Mouse (Mus musculus) 3134 (cell line): Measurements from ENCODE around the gene Lyg2.

ENCODE experiments used
- DNase-seq: peaks from one replicate; pipeline ENCODE4 v3.0.0-alpha.2; 2011; ENCODE audit warnings: low spot score; ENCODE audit not compliant: insufficient read length; ENCODE audit errors: extremely low read depth

Gene Lyg2

DNA sequence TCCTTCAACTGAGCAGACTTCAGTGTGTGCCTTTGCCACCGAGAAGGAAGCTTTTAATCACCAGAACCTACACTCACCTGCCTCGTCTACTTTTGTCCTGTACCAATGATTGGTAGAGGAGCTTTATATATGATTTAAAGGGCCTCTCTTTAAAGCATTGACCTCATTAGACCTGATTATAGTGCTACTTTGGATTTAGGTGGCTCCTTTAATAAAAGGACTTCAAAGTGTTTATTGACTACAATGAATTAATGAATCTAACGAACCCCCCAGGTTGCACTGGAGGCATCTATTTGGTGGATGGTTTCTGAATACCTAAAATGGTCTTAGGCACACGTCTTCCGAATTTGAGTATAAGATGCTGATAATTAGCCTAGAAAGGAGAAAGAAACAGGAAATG lies at the start of gene Lyg2:
Gene Lyg2, minus strand, starts transcription at position 101 of the 400 bp plus-strand sequence.
- no peak for DNase-seq

DNA sequence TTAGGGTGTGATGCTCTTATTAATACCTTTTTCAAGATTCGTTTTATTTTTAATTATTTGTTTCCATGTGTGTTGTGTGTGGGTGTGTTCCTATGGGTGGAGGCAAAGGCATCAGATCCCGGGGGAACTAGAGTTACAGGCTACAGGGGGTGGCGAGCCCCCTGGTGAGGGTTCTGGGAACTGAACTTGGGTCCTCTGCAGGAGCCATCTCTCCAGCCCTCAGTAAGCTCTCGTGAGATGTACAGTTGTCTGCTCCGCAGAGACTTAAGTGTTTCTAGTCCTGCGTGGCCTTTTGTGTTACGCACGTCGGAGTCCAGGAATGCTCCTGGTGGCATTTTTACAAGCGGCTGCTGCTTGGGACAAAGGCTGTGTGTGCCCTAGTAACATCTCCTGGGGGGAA lies 49.3 kb upstream of the Lyg2 start:
- no peak for DNase-seq

DNA sequence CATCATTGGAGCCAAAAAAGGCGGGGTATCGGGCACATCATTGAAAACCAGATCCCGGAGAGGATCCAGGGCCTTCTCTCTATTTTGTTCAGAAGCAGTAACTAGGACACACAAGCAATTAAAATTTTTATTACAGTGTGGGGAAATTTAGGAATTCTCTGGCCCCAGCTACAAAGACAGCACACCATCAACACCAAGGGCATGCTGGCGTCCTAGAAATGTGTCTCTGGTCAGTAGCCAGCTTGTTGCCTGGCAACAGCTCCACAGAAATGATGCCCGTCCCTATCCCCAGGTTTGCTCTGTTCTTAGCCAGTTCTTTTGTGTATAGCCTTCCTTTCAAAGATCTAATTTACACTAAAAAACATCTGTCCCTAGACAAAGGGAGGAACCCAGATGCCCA lies 43.2 kb upstream of the Lyg2 start:
- no peak for DNase-seq

DNA sequence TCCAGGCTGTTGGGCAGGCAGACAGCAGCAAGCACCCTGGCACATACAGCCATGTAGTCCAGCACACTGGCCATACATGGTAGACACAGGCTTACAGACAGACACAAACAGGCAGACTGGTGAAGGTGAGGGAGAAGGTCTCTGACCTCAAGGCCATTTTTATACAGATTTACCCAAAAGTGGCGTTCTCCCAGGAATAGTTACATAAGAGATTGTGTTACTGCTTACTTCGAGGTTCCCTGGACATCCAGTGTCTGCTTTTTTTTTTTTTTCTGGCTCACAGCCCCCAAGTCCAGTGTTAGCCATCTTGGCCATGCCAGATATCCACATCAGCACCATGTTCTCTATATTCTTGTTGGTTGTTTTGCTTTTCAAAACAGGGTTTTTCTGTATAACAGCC lies 42.2 kb upstream of the Lyg2 start:
- DNase-seq = no peak

DNA sequence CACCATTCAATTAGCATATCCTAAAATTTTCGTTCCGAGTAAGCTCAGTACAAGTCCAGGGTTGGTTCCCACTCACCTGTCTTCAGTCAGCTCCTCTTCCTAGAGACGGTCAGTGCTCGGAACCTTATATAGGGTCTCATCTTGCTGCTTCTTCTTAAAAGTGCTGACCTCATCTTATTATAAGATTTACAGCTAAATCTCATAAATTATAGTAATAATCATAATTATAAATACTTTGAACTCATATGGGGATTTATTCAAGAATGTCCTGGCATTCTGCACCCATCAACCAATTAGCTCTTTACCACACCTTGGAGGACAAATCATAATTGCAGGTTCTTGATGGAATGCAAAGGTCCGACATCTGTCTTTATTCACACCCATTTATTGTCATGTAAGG lies 41.4 kb upstream of the Lyg2 start, which contains the start of gene Lyg1:
Gene Lyg1, minus strand, starts transcription at position 101 of the 400 bp plus-strand sequence.
- DNase-seq = no peak

DNA sequence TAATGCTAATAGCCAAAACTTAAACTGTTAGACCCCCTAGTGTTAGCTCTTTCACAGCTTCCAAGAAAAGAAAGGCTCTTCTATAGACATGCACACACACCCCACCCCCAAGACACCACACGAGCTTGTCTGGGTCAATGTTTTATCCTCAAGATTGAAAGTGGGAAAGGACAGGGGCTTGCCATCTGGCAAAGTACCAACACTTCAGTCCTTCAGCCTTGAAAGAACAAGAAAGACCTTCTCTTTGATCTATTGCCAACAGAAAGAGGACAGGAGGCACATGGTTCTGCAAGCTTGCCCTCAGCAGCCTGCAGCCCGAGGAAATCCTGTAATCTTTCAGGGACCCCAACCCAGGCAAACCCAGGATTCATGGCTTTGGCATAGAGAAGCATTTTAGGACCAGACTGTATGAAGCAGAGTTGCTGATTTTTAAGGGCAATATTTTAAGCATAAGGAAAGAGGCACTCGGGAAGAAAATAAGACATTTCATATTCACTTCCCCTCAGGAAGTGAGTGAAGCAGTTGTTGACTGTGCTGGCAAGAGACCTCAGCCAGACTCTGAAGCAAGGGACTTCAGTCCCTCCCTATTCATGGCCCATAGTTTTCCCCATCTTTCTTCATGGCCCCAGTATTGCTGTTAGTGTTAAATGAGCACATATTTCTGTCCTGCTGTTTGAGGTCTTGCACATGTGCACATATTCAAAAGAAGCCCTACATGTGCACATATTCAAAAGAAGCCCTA lies 40.6 kb upstream of the Lyg2 start:
- no peak for DNase-seq

DNA sequence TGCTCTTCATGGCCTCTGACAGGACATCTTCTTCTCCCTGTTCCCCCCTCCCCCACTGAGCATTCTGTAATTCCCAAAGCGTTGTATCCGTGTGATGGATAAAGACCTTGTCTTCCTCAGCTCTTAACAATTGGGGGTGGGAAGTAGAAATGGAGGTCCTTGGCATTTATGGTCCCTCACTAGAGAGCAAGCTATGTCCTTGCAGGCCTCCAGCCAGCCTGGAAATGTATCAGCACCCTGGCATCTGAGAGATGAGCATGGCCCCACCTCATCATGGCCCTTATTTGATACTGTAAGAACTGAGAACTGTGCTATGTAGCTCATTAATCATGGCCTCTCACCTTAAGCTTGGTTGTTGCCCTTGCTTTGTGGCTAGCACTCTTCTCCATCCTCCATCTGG lies 39.0 kb upstream of the Lyg2 start:
- no peak for DNase-seq

- no peak for DNase-seq
These were observed 38.5 kb upstream of the Lyg2 start for GRCm38 (mm10) chr1:37954786-37955185.

DNA sequence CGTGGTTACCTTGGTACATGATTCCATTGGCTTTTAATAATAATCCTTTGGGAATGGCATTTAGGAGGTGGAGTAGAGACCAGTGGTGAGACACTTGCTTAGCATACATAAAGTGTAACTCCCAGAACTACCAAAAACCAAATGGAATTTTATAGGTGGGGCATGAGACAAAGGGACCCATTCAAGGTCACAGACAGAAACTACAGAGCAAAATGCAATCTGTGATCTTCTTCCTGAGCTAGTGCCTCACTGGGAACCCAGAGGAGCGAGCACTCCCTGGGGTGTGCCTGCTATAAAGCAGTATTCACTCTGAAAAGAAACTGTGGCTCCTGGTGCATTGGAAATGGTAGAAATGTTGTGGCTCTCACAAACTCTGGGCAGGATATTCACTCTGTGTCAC lies 32.6 kb upstream of the Lyg2 start:
- DNase-seq = no peak

- peak; percentile 27 for DNase-seq
These were observed 15.5 kb upstream of the Lyg2 start for GRCm38 (mm10) chr1:37931806-37932205.

DNA sequence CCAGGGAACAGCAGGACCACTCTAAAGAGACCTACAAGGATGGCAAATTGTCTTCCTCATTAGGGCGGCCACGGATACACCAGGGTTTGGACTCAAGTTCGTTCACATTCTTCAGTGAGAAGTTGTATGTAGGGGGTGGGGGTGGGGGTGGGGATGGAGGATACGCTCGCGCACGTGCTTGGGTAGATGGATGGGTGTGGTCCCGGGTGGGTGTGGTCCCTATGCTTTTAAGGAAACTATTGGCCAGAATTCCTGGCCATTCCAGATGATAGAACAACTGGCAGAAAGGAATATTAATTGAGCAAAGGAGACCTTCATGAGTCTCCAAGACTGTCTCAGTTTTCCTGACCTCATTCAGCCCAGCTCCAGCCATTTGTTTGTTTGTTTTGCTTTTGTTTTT lies 9.7 kb upstream of the Lyg2 start:
- no peak for DNase-seq

- DNase-seq = no peak
These were observed 6.2 kb upstream of the Lyg2 start for GRCm38 (mm10) chr1:37922536-37922935.

DNA sequence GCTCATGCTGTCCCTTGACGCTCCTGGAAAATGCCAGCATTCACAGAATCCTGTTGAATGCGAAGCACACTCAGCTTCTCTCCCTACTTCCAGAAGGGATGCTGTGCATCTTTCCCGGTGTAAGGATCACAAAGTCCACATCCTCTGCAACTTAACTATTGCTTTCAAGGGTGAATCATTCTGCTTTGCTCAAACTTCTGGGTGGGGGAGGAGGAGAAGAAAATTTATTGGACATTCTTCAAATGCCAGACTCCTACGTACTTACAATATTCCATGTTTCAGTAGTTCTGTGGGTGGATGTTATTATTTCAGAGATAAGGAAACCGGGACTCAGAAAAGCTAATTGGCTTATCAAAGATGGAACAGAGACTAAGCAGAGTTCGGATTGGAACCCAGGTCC lies 1.8 kb upstream of the Lyg2 start:
- no peak for DNase-seq

DNA sequence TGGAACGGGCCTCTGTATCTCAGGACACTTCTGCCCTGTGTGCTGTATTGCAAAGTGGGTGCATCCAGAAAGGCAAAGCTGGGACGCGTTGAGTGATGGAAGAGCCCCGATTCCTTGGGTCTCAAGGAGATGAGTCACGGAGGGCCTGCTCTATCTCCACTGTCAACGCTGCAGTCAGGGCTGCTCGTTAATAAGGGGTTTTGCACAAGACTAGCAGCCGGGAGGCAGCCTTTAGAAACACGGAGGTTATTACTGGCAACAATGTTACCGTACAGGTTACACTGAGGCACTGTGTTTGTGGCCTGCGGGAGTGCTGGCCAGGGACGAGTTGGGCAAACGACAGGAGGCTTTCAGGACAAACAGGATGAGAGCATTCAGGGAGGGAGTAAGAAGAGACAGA lies 1.4 kb upstream of the Lyg2 start:
- DNase-seq = no peak

GRCm38 (mm10) chr1:37912751-37913150 lies 3.5 kb downstream of the Lyg2 start:
- no peak for DNase-seq

GRCm38 (mm10) chr1:37903178-37903577 lies 13.1 kb downstream of the Lyg2 start:
- peak; percentile 9 for DNase-seq

- DNase-seq = no peak
These were observed 16.0 kb downstream of the Lyg2 start for GRCm38 (mm10) chr1:37900288-37900687.

GRCm38 (mm10) chr1:37899816-37900215 lies 16.5 kb downstream of the Lyg2 start:
- no peak for DNase-seq

- DNase-seq = no peak
These were observed 21.7 kb downstream of the Lyg2 start for GRCm38 (mm10) chr1:37894606-37895005.

- DNase-seq = no peak
These were observed 24.9 kb downstream of the Lyg2 start for GRCm38 (mm10) chr1:37891400-37891799.

DNA sequence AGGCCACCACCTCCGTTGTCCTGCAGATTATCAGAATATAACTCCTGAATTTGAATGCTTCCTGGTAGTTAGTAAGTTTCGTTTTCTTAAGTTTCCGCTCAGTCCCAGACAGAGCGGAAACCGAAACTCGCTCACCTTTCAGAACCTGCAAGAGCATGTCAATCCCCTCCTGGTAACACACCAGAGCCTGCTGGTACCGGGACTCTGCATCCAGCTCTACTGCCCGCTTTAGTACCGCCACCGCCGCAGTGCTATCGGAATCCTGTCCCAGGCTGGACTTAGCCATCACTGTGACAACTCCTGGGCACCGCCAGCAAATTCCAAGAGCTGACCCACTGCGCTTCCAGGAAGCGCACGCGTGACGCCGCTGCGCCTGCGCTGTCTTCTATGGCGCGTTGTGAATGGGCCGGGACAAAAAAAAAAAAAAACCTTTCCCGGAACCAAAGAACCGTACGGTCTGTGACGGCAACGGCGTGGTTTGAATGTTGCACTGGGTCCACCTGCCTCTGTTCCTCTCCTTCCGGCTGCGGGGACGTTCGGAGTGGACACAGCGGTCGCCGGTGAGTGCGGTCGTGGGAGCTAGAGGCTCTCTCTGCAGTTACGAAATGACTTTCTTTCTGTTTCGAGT lies 26.2 kb downstream of the Lyg2 start, which contains the start of the genes Mitd1 and Mrpl30:
Gene Mitd1, minus strand, starts transcription at position 387 of the 628 bp plus-strand sequence.
Gene Mrpl30, plus strand, starts transcription at position 453 of the 628 bp plus-strand sequence.
- peak; percentile 93 for DNase-seq

GRCm38 (mm10) chr1:37889206-37889605 lies 27.1 kb downstream of the Lyg2 start:
- DNase-seq = no peak
